Mouse (Mus musculus) liver, embryonic 16.5 days (tissue): ENCODE data around the gene Samd4b. TPM values are rescaled to one million over a fixed set of nuclear protein-coding genes. Genes with fewer than 3 reads are reported as not detected.

Experiments used
- ATAC-seq: fragments of 200-750 bp; cut with Nextera tagmentation; 2 replicates; pipeline ENCODE4 v1.8.0; 2017; ENCODE audit warnings: low read depth, mild to moderate bottlenecking, moderate number of reproducible peaks, moderate library complexity
- H3K27ac ChIP-seq: fragments of 300-500 bp; sonication (generic); 2 replicates; pipeline ENCODE4 v1.5.1; 2014; ENCODE audit warnings: mild to moderate bottlenecking, low read length
- H3K27me3 ChIP-seq: fragments of 300-500 bp; sonication (generic); 2 replicates; pipeline ENCODE4 v1.6.1; 2014; ENCODE audit warnings: low read depth, low read length, mixed read lengths; ENCODE audit not compliant: control insufficient read depth, insufficient read depth
- H3K36me3 ChIP-seq: fragments of 300-500 bp; sonication (generic); 2 replicates; pipeline ENCODE4 v1.6.1; 2014; ENCODE audit warnings: mild to moderate bottlenecking; ENCODE audit not compliant: control insufficient read depth, insufficient read depth
- H3K4me1 ChIP-seq: fragments of 300-500 bp; sonication (generic); 2 replicates; pipeline ENCODE4 v1.6.1; 2014; ENCODE audit warnings: low read depth, low read length, mixed read lengths; ENCODE audit not compliant: control insufficient read depth
- H3K4me2 ChIP-seq: fragments of 300-500 bp; sonication (generic); 2 replicates; pipeline ENCODE4 v1.6.1; 2014; ENCODE audit warnings: low read depth, low read length, mixed read lengths
- H3K4me3 ChIP-seq: fragments of 300-500 bp; sonication (generic); 2 replicates; pipeline ENCODE4 v1.5.1; 2014; ENCODE audit warnings: low read depth, mild to moderate bottlenecking, low read length
- H3K9ac ChIP-seq: fragments of 300-500 bp; sonication (generic); 2 replicates; pipeline ENCODE4 v1.6.1; 2014; ENCODE audit warnings: low read depth, low read length
- H3K9me3 ChIP-seq: fragments of 300-500 bp; sonication (generic); replicated peaks from 2 replicates; pipeline ENCODE4 v1.6.1; 2016; ENCODE audit warnings: low read length; ENCODE audit not compliant: control insufficient read depth
- WGBS: fragments of 180-500 bp; shearing (Covaris S2); extraction: QIAGEN DNeasy Blood & Tissue Kit; methylation state at CpG from one replicate; pipeline ENCODE4 v1.1.7; 2014; ENCODE audit not compliant: insufficient replicate concordance; 5-methylcytosine and 5-hydroxymethylcytosine counted together
- polyA plus RNA-seq: library from polyadenylated mRNA; unstranded; fragments of >200 nt; fragmentation: Nextera tagmentation; extraction: Ambion mirVana; gene quantifications from 2 replicates; pipeline ENCODE4 v1.2.1, GENCODE M21; 2015

Samd4b gene
- polyA plus RNA-seq, 1 experiment from 2014 or later = 3.5 TPM

DNA sequence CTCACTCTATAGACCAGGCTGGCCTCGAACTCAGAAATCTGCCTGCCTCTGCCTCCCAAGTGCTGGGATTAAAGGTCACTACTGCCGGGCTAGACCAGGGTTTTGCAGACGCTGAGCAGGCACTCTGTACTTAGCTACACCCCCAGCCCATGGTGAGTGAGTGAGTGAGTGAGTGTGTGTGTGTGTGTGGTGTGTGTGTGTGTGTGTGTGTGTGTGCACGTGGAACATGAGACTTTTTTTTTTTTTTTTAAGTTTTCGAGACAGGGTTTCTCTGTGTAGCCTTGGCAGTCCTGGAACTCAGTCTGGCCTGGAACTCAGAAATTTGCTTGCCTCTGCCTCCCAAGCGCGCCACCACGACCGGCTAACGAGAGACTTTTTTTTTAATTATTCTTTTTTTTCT is 223.3 kb downstream of the Samd4b start:
- Histone ChIP-seq H3K4me1 (peaks cover 73% of the 10 kb centered on the region), H3K4me3 (no peak overlapping the region), H3K4me2 (peak overlapping the region; percentile 96), H3K9me3 (no peaks in the 10 kb centered on the region), H3K27me3 (peaks cover 7% of the 10 kb centered on the region), H3K27ac (peak overlapping the region; percentile 96), H3K36me3 (peaks cover 4% of the 10 kb centered on the region; the same call in 1 of the 2 replicates), H3K9ac (peak overlapping the region; percentile 77; the same call in 1 of the 2 replicates)
- WGBS = 46% methylated on average over 10 of the region's 10 CpGs
- no peak for ATAC-seq

- Histone ChIP-seq H3K4me2 (no peak overlapping the region), H3K9ac (no peak overlapping the region), H3K36me3 (peaks cover 4% of the 10 kb centered on the region; the same call in 1 of the 2 replicates), H3K27ac (peak overlapping the region; percentile 96), H3K4me1 (peaks cover 68% of the 10 kb centered on the region), H3K4me3 (no peak overlapping the region), H3K9me3 (no peaks in the 10 kb centered on the region), H3K27me3 (peaks cover 7% of the 10 kb centered on the region)
- no peak for ATAC-seq
- 76% methylated on average over 7 of the region's 7 CpGs for WGBS
Observed at GRCm38 (mm10) chr7:28373891-28374495, 224.0 kb downstream of the Samd4b start.

DNA sequence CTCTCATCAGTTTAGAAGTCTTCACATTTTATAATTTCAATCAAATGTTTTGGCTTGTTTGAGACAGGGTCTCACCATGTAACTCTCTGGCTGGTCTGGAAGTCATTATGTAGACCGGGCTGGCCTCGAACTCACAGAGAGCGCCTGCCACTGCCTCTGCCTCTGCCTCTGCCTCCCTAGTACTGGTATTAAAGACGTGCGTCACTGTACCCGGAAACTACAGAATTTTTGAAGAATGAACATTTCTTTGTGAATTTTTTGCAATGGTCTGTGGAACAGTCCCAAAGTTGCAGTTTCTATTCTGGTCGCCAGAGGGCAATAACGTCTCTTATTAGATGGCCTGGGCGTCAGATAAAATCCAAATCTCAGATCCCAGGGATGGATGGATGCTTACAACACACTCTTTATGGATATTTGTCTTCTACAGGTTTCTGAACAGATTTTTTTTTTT is 224.8 kb downstream of the Samd4b start:
- H3K27ac ChIP-seq = peak overlapping the region; percentile 86
- peaks cover 7% of the 10 kb centered on the region for H3K27me3 ChIP-seq
- H3K4me3 ChIP-seq = peak overlapping the region; percentile 71
- peak overlapping the region; percentile 98 for H3K4me2 ChIP-seq
- peak overlapping the region; percentile 59 for H3K9ac ChIP-seq
- H3K9me3 ChIP-seq = no peaks in the 10 kb centered on the region
- WGBS = under 1% methylated on average over 9 of the region's 9 CpGs
- H3K36me3 ChIP-seq = peaks cover 4% of the 10 kb centered on the region; the same call in 1 of the 2 replicates
- H3K4me1 ChIP-seq = peaks cover 60% of the 10 kb centered on the region
- 0 out of 2 replicates have a peak, but pooled peaks have one; percentile 2 for ATAC-seq

DNA sequence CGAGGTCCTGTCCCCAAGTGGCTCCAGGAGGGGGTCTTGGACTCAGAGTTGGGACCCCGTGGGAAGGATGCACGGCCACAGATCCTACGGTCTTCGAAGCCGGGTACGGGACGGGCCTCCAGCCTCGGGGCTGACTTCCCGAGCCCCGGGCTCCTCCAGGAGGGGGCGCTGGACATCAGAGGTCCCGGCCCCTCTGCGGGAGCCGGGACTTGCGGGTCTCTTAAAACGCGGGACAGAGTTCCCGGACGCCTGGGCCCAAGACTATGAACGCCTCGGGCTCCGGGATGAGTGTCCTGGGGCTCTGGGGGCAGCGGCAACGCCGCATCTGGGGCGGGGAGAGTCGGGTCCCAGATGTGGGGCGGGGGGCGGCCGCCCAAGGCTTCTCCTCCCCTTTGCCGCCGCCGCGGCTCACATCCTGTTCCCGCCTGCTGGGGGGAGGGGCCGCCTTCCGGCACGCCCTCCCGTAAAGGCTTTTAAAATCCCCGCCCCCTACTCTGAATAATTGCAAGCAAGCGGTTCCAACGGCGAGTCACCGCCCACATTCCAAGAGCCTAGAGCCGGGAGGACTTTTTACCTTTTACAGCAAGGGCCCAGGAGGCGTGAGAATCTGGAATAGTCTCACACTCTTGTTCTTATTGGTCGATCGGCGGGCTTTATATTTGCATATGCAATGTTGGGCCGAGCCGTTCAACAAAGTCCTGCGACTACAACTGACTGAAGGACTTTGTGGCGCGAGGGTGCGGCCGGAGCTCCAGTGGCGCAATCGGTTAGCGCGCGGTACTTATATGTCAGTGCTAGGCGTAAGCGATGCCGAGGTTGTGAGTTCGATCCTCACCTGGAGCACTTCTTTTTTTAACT is 225.5 kb downstream of the Samd4b start, which contains the start of gene Plekhg2:
Gene Plekhg2, minus strand, starts transcription at position 349 of the 858 bp plus-strand sequence.
- WGBS = under 1% methylated on average over 65 of the region's 66 CpGs
- Histone ChIP-seq H3K4me3 (peak within 1 kb of the TSS; percentile 71), H3K36me3 (peaks cover 2% of the 10 kb centered on the region; the same call in 1 of the 2 replicates), H3K27me3 (peaks cover 7% of the 10 kb centered on the region), H3K27ac (peak within 1 kb of the TSS; percentile 86), H3K9ac (peak within 1 kb of the TSS; percentile 72), H3K4me2 (peak within 1 kb of the TSS; percentile 98), H3K4me1 (peaks cover 53% of the 10 kb centered on the region), H3K9me3 (no peaks in the 10 kb centered on the region)
- peak; percentile 85 for ATAC-seq

DNA sequence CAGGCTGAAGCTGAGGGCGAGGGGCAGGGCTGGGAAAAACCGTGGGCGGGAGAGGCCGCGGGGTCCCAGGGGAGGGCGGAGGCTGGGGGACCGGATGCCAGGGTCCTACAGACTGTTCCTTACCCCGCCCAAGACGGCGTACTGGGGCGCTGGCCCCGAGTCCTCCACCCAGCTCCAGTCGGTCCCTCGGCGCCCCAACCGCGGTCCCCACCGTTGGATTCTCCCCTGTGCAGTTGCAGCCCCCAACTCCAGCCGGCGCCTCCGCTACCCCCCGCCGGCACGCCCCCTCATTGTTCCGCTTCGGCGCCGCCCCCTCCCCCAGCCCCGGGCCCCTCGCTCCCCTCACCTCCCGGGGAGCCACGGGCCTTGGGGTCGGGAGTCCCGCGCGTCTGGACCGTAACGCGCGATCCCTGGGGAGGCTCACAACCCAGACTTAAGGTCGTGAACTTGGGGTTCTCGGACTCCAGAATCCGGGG is 226.4 kb downstream of the Samd4b start:
- no peaks in the 10 kb centered on the region for H3K9me3 ChIP-seq
- peak overlapping the region; percentile 72 for H3K9ac ChIP-seq
- H3K36me3 ChIP-seq = no peaks in the 10 kb centered on the region
- peak overlapping the region; percentile 98 for H3K4me2 ChIP-seq
- H3K4me1 ChIP-seq = peaks cover 46% of the 10 kb centered on the region
- H3K4me3 ChIP-seq = peak overlapping the region; percentile 71
- WGBS = under 1% methylated on average over 41 of the region's 43 CpGs
- no peak for ATAC-seq
- peaks cover 7% of the 10 kb centered on the region for H3K27me3 ChIP-seq
- H3K27ac ChIP-seq = peak overlapping the region; percentile 86; the same call in 1 of the 2 replicates

- ATAC-seq = no peak
- peaks cover 41% of the 10 kb centered on the region for H3K4me1 ChIP-seq
Observed at GRCm38 (mm10) chr7:28370977-28371513, 226.9 kb downstream of the Samd4b start.

DNA sequence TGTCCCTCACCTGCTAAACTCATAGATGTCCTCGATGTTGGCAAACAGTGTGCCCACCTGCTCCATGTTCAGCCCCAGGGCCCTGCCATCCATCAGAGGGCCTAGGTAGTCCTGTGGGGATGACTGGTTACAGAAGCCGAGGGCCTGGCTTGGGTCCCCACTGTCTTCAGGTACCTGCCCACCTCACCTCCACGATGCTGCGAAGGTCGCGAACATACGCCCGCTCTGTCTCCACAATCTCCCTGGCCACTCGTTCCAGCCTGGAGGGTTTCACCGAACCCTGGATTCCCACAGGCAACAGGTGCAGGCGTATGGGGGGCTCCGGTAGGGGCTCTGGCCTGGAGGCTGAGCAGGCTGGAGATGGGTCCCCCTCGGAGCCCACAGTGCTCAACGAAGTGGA is 227.9 kb downstream of the Samd4b start:
- H3K4me3 ChIP-seq = no peak overlapping the region
- H3K4me2 ChIP-seq = no peak overlapping the region

More at GRCm38 (mm10) chr7:28370977-28371513, 226.9 kb downstream of the Samd4b start:
- no peaks in the 10 kb centered on the region for H3K36me3 ChIP-seq
- H3K9me3 ChIP-seq = no peaks in the 10 kb centered on the region
- H3K27me3 ChIP-seq = peaks cover 7% of the 10 kb centered on the region
- WGBS = 12% methylated on average over 11 of the region's 11 CpGs
- H3K9ac ChIP-seq = peak overlapping the region; percentile 72
- peak overlapping the region; percentile 71 for H3K4me3 ChIP-seq
- peak overlapping the region; percentile 98 for H3K4me2 ChIP-seq
- no peak overlapping the region for H3K27ac ChIP-seq

GRCm38 (mm10) chr7:28368276-28368920 is 229.5 kb downstream of the Samd4b start:
- no peaks in the 10 kb centered on the region for H3K9me3 ChIP-seq
- no peak overlapping the region for H3K4me3 ChIP-seq
- H3K4me1 ChIP-seq = peaks cover 17% of the 10 kb centered on the region
- no peak overlapping the region for H3K9ac ChIP-seq
- no peak for ATAC-seq
- H3K4me2 ChIP-seq = no peak overlapping the region
- 76% methylated on average over 16 of the region's 16 CpGs for WGBS
- H3K36me3 ChIP-seq = no peaks in the 10 kb centered on the region
- H3K27me3 ChIP-seq = peaks cover 7% of the 10 kb centered on the region
- H3K27ac ChIP-seq = no peak overlapping the region

More for the DNA sequence above, 227.9 kb downstream of the Samd4b start:
- no peak overlapping the region for H3K9ac ChIP-seq
- peaks cover 7% of the 10 kb centered on the region for H3K27me3 ChIP-seq
- ATAC-seq = no peak
- 80% methylated on average over 14 of the region's 14 CpGs for WGBS
- no peaks in the 10 kb centered on the region for H3K9me3 ChIP-seq
- peaks cover 32% of the 10 kb centered on the region for H3K4me1 ChIP-seq
- H3K36me3 ChIP-seq = no peaks in the 10 kb centered on the region
- H3K27ac ChIP-seq = no peak overlapping the region
